ENCODE assay signal across 29 mouse cellular contexts in genomic region chr11:110802013-110802412, GRCm38 (mm10).
DNase-seq lines count a peak whose midpoint lies in the region; ATAC-seq and TF ChIP-seq lines count a peak whose summit lies in the region.
"Had no signal": no experiment of that assay in that cellular context is flagged by ENCODE, and none has a peak within 500 bp of the region (broad histone marks: within the 10 kb centered on the region; RNA-seq: fewer than 3 reads in every experiment).

No protein-coding gene starts in this region.

- H3K4me2 ChIP-seq in limb, embryonic 12.5 days, result no peak overlapping the region
- no peak overlapping the region for H3K4me2 ChIP-seq in embryonic facial prominence, embryonic 13.5 days
- H3K4me2 ChIP-seq in limb, embryonic 14.5 days (replicated peaks; ENCODE audit: low read depth, low read length, severe bottlenecking), result peak overlapping the region; percentile 25
- H3K4me2 ChIP-seq: embryonic facial prominence, embryonic 12.5 days; forebrain, embryonic 13.5 days; heart, embryonic 12.5 days; heart, embryonic 15.5 days; hindbrain, embryonic 13.5 days had no signal

- no peak overlapping the region for H3K9ac ChIP-seq in limb, embryonic 12.5 days (replicated peaks)
- no peak overlapping the region for H3K9ac ChIP-seq in embryonic facial prominence, embryonic 13.5 days
- no peak overlapping the region for H3K9ac ChIP-seq in limb, embryonic 14.5 days (ENCODE audit: low read depth, low read length, severe bottlenecking)
- H3K9ac ChIP-seq: embryonic facial prominence, embryonic 12.5 days; forebrain, embryonic 13.5 days; heart, embryonic 12.5 days; heart, embryonic 15.5 days; hindbrain, embryonic 13.5 days had no signal

- no peaks in the 10 kb centered on the region for H3K9me3 ChIP-seq in limb, embryonic 12.5 days
- no peaks in the 10 kb centered on the region for H3K9me3 ChIP-seq in limb, embryonic 10.5 days (replicated peaks)
- H3K9me3 ChIP-seq in embryonic facial prominence, embryonic 13.5 days, result no peaks in the 10 kb centered on the region
- H3K9me3 ChIP-seq in limb, embryonic 14.5 days (ENCODE audit: control insufficient read depth, low read length), result no peaks in the 10 kb centered on the region
- H3K9me3 ChIP-seq: embryonic facial prominence, embryonic 12.5 days; forebrain, embryonic 13.5 days; heart, embryonic 12.5 days; heart, embryonic 15.5 days; hindbrain, embryonic 10.5 days; hindbrain, embryonic 13.5 days had no signal

- H3K27ac ChIP-seq in limb, embryonic 12.5 days, result peak overlapping the region; percentile 66
- no peak overlapping the region for H3K27ac ChIP-seq in limb, embryonic 10.5 days
- 0 out of 2 replicates have a peak overlapping the region, but pooled peaks have one; percentile 5 for H3K27ac ChIP-seq in embryonic facial prominence, embryonic 13.5 days
- H3K27ac ChIP-seq in limb, embryonic 14.5 days (replicated peaks; ENCODE audit: low read depth, low read length), result 0 out of 2 replicates have a peak overlapping the region, but pooled peaks have one; percentile 53
- H3K27ac ChIP-seq: embryonic facial prominence, embryonic 12.5 days; forebrain, embryonic 13.5 days; heart, embryonic 15.5 days; hindbrain, embryonic 10.5 days; hindbrain, embryonic 13.5 days had no signal

- H3K4me3 ChIP-seq in limb, embryonic 12.5 days (replicated peaks), result no peak overlapping the region
- no peak overlapping the region for H3K4me3 ChIP-seq in limb, embryonic 10.5 days
- H3K4me3 ChIP-seq in embryonic facial prominence, embryonic 13.5 days, result no peak overlapping the region
- H3K4me3 ChIP-seq in limb, embryonic 14.5 days (replicated peaks; ENCODE audit: low read length), result no peak overlapping the region
- H3K4me3 ChIP-seq: embryonic facial prominence, embryonic 12.5 days; erythroblast, embryonic 14.5 days; forebrain, embryonic 13.5 days; heart, embryonic 12.5 days; heart, embryonic 15.5 days; hindbrain, embryonic 10.5 days; hindbrain, embryonic 13.5 days had no signal

- DNase-seq in limb, embryonic 10.5 days (ENCODE audit: low spot score), result no peak
- peak; percentile 45 for DNase-seq in limb, embryonic 14.5 days (ENCODE audit: low spot score)
- DNase-seq in urinary bladder, postnatal 4 days (ENCODE audit: low spot score in 2 of 2), result no peak
- no peak for DNase-seq in frontal cortex, postnatal 36 days (ENCODE audit: low spot score in 2 of 2)
- DNase-seq: adrenal gland, adult 2 months; adrenal gland, postnatal 14 days; B cell, adult 2 months; cerebellum, adult 11-12 months; cerebellum, adult 8-10 months; cerebellum, postnatal 10 days; cerebellum, postnatal 36 days; embryo, embryonic 11 days; gastrocnemius, postnatal 25 days; heart, adult 18-20 months; heart, postnatal 10 days; heart, postnatal 36 days had no signal

- H3K4me1 ChIP-seq in limb, embryonic 12.5 days (replicated peaks), result peaks cover 16% of the 10 kb centered on the region; the same call in 1 of the 2 replicates
- peaks cover 10% of the 10 kb centered on the region; the same call in 1 of the 2 replicates for H3K4me1 ChIP-seq in limb, embryonic 10.5 days
- peaks cover 10% of the 10 kb centered on the region; the same call in 1 of the 2 replicates for H3K4me1 ChIP-seq in embryonic facial prominence, embryonic 13.5 days
- H3K4me1 ChIP-seq in limb, embryonic 14.5 days (ENCODE audit: control insufficient read depth, insufficient read depth, low read length), result peaks cover 12% of the 10 kb centered on the region; the same call in 1 of the 2 replicates
- H3K4me1 ChIP-seq: heart, embryonic 12.5 days; heart, embryonic 15.5 days; hindbrain, embryonic 13.5 days had no signal

- H3K36me3 ChIP-seq in limb, embryonic 12.5 days, result no peaks in the 10 kb centered on the region
- H3K36me3 ChIP-seq in limb, embryonic 10.5 days, result no peaks in the 10 kb centered on the region
- H3K36me3 ChIP-seq in embryonic facial prominence, embryonic 13.5 days, result no peaks in the 10 kb centered on the region
- H3K36me3 ChIP-seq in limb, embryonic 14.5 days (ENCODE audit: control insufficient read depth, insufficient read depth, low read length), result no peaks in the 10 kb centered on the region
- H3K36me3 ChIP-seq: embryonic facial prominence, embryonic 12.5 days; heart, embryonic 12.5 days; heart, embryonic 15.5 days; hindbrain, embryonic 10.5 days; hindbrain, embryonic 13.5 days had no signal

- TF ChIP-seq POLR2A in limb, embryonic 14.5 days (IDR thresholded peaks at IDR 0.05; ENCODE audit: borderline replicate concordance, extremely low read depth, insufficient read depth, insufficient read length), result no peak

- ATAC-seq in limb, embryonic 12.5 days (ENCODE audit: insufficient number of reproducible peaks, insufficient read depth, low FRiP score, low TSS enrichment, low read depth), result peak; percentile 59; the same call in 1 of the 2 replicates
- ATAC-seq in embryonic facial prominence, embryonic 13.5 days (ENCODE audit: insufficient number of reproducible peaks, insufficient read depth, low FRiP score, low TSS enrichment, low read depth), result no peak
- no peak for ATAC-seq in limb, embryonic 14.5 days (ENCODE audit: low FRiP score, low read depth)
- ATAC-seq: forebrain, embryonic 13.5 days; forebrain, embryonic 16.5 days; hindbrain, embryonic 16.5 days; inflammation-experienced regulatory T-cells, adult 6 months; intestine, embryonic 16.5 days had no signal

- H3K27me3 ChIP-seq in limb, embryonic 12.5 days, result no peaks in the 10 kb centered on the region
- no peaks in the 10 kb centered on the region for H3K27me3 ChIP-seq in limb, embryonic 10.5 days (ENCODE audit: low read depth, poor library complexity, severe bottlenecking)
- H3K27me3 ChIP-seq in embryonic facial prominence, embryonic 13.5 days, result no peaks in the 10 kb centered on the region
- no peaks in the 10 kb centered on the region for H3K27me3 ChIP-seq in limb, embryonic 14.5 days (ENCODE audit: control insufficient read depth, insufficient read depth, low read length)
- H3K27me3 ChIP-seq: embryonic facial prominence, embryonic 12.5 days; forebrain, embryonic 13.5 days; heart, embryonic 12.5 days; heart, embryonic 15.5 days; hindbrain, embryonic 13.5 days had no signal

- 44% methylated on average over 7 of the region's 7 CpGs for WGBS in limb, embryonic 12.5 days
- WGBS in limb, embryonic 10.5 days, result 90% methylated on average over 7 of the region's 7 CpGs
- WGBS in embryonic facial prominence, embryonic 13.5 days, result 55% methylated on average over 7 of the region's 7 CpGs
- 12% methylated on average over 7 of the region's 7 CpGs for WGBS in limb, embryonic 14.5 days
